Mouse (Mus musculus) MEL (cell line): ENCODE measurements at regions not wholly inside any gene's neighbourhood (a gene's known extent, or its start where the extent isn't known, plus 50 kb on each side); places are given as distances from the start of the nearest gene placed in this dataset.

Experiments
- CHD2 ChIP-seq: IDR thresholded peaks from 2 replicates; pipeline ENCODE4 v1.6.1; 2011; ENCODE audit warnings: low read length, improper control_type of control experiment
- CTCF ChIP-seq, 3 experiments: IDR thresholded peaks in 2 of 3; conservative IDR thresholded peaks in 1 of 3; 2 replicates each; pipeline ENCODE4 v1.5.1; 2011 to 2012; ENCODE audit warnings: low read length in 3 of 3, low read depth in 2 of 3, mild to moderate bottlenecking in 2 of 3, improper control_type of control experiment in 1 of 3, inconsistent platforms in 1 of 3, mixed read lengths in 1 of 3, moderate library complexity in 1 of 3; ENCODE audit not compliant: control insufficient read depth in 1 of 3, insufficient read depth in 1 of 3, poor library complexity in 1 of 3, severe bottlenecking in 1 of 3
- E2F4 ChIP-seq: IDR thresholded peaks from 2 replicates; pipeline ENCODE4 v1.6.1; 2011; ENCODE audit warnings: low read depth, low read length, improper control_type of control experiment, borderline replicate concordance
- ELF1 ChIP-seq: IDR thresholded peaks from 2 replicates; pipeline ENCODE4 v1.6.1; 2014; ENCODE audit warnings: low read depth, mild to moderate bottlenecking, inconsistent platforms, low read length, improper control_type of control experiment, moderate library complexity
- EP300 ChIP-seq, 2 experiments: IDR thresholded peaks; 2 replicates each; pipeline ENCODE4 v1.6.1; 2011; ENCODE audit warnings: improper control_type of control experiment in 2 of 2, low read length in 2 of 2, low read depth in 1 of 2, mild to moderate bottlenecking in 1 of 2
- MAX ChIP-seq: IDR thresholded peaks from 2 replicates; pipeline ENCODE4 v1.6.1; 2011; ENCODE audit warnings: low read length, improper control_type of control experiment
- POLR2A ChIP-seq, 2 experiments: IDR thresholded peaks; 2 replicates each; pipeline ENCODE4 v1.6.1; 2011 to 2012; ENCODE audit warnings: low read length in 2 of 2, mild to moderate bottlenecking in 2 of 2, control low read depth in 1 of 2, improper control_type of control experiment in 1 of 2, low read depth in 1 of 2, moderate library complexity in 1 of 2; ENCODE audit not compliant: control insufficient read depth in 1 of 2, insufficient read depth in 1 of 2, poor library complexity in 1 of 2
- POLR2AphosphoS2 ChIP-seq: IDR thresholded peaks from 2 replicates; pipeline ENCODE4 v1.6.1; 2011; ENCODE audit warnings: low read length, improper control_type of control experiment

DNA sequence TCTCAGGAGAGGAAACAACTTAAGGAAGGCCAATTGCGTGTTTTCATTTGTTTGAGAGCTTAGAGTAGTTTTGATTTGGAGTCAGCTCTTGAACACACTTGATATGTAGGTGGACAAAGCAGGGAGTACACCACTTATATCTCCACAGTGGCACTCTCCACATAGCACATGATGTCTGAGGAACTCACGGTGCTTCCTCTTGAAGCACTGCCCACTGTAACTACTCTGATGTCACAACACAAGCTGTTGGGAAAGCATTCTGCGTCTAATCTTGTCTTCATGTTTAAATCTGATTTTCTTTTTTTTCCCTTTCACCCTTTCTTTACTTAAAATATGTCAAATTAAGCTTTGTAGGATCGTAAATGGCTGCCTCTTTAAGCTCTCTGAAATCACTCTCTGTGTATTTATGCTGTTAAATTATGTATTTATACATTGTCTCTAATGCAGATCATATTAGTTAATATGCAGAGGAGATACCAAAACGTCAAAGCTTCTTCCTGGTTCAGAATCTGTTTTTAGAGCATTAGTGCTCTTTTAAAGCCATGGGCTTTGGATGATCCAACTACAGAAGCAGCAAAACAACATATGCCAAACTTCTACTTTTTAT lies 442.4 kb upstream of the Arglu1 start:
- no peak for TF ChIP-seq CTCF (IDR thresholded peaks at IDR 0.05 in 2 of 3, conservative IDR thresholded peaks at IDR 0.05 in 1 of 3; ENCODE audit: control insufficient read depth in 1 of 3, insufficient read depth in 1 of 3, low read depth in 2 of 3, low read length in 3 of 3, poor library complexity in 1 of 3, severe bottlenecking in 1 of 3)
- TF ChIP-seq EP300 (IDR thresholded peaks at IDR 0.05; ENCODE audit: low read depth in 1 of 2, low read length in 2 of 2), result no peak
- no peak for TF ChIP-seq CHD2
- no peak for TF ChIP-seq ELF1
- no peak for TF ChIP-seq POLR2A (IDR thresholded peaks at IDR 0.05; ENCODE audit: control insufficient read depth in 1 of 2, insufficient read depth in 1 of 2, low read depth in 1 of 2, low read length in 2 of 2, poor library complexity in 1 of 2)
- no peak for TF ChIP-seq MAX
- TF ChIP-seq E2F4, result no peak
- no peak for TF ChIP-seq POLR2AphosphoS2
